ENCODE assay signal across 10 mouse cellular contexts in genomic region chr4:144428868-144429267, GRCm38 (mm10). TPM values are rescaled to one million over a fixed set of nuclear protein-coding genes. Genes with fewer than 3 reads are reported as not detected.
DNase-seq lines count a peak whose midpoint lies in the region; ATAC-seq and TF ChIP-seq lines count a peak whose summit lies in the region.
"Had no signal": no experiment of that assay in that cellular context is flagged by ENCODE, and none has a peak within 500 bp of the region (broad histone marks: within the 10 kb centered on the region; RNA-seq: fewer than 3 reads in every experiment).

No protein-coding gene starts in this region.

- ATAC-seq in lung, embryonic 14.5 days (ENCODE audit: insufficient read depth), result no peak

- H3K27me3 ChIP-seq in lung, embryonic 14.5 days (ENCODE audit: insufficient read depth, low read length), result no peaks in the 10 kb centered on the region

- no peaks in the 10 kb centered on the region for H3K36me3 ChIP-seq in lung, embryonic 14.5 days (ENCODE audit: insufficient read depth)

- WGBS in lung, embryonic 14.5 days, result 19% methylated on average over 3 of the region's 3 CpGs

- H3K27ac ChIP-seq in lung, embryonic 14.5 days (ENCODE audit: low read depth), result no peak overlapping the region

- no peak overlapping the region for H3K4me2 ChIP-seq in lung, embryonic 14.5 days

- no peaks in the 10 kb centered on the region for H3K9me3 ChIP-seq in lung, embryonic 14.5 days (ENCODE audit: low read depth, low read length)

- no peak overlapping the region for H3K4me3 ChIP-seq in lung, embryonic 14.5 days (ENCODE audit: low read depth, low read length)

- no peaks in the 10 kb centered on the region for H3K4me1 ChIP-seq in lung, embryonic 14.5 days (ENCODE audit: insufficient read depth)

- DNase-seq in cerebellum, adult 9-10 months, result peak; percentile 0
- no peak for DNase-seq in cerebellum, adult 9-11 months
- no peak for DNase-seq in lung, embryonic 14.5 days
- no peak for DNase-seq in lung, postnatal 4 days
- peak; percentile 9 for DNase-seq in brain, adult 2 months (ENCODE audit: low read depth, low spot score)
- peak; percentile 48 to 54 for DNase-seq in kidney, postnatal 4 days
- DNase-seq in MN1 (ENCODE audit: low spot score), result no peak
- DNase-seq in natural killer cell, adult 2 months (ENCODE audit: low spot score in 2 of 2), result no peak
- DNase-seq: cerebellum, postnatal 36 days had no signal

- no peak overlapping the region for H3K9ac ChIP-seq in lung, embryonic 14.5 days

- peak; percentile 20; the same call in 1 of the 2 replicates for TF ChIP-seq CTCF in lung, embryonic 14.5 days (IDR thresholded peaks at IDR 0.05; ENCODE audit: low read depth)

RNA-seq across cellular contexts. Expression of gene 1700012P22Rik, which starts 9.7 kb away (rescaled TPM):
- polyA plus RNA-seq in lung, embryonic 14.5 days (2014; fragmentation: Nextera tagmentation; extraction: Ambion mirVana), result not detected in 2 replicates

RNA-seq across cellular contexts. Expression of gene Pramef12, which starts 20.6 kb away (rescaled TPM):
- polyA plus RNA-seq in lung, embryonic 14.5 days (2014; fragmentation: Nextera tagmentation; extraction: Ambion mirVana), result not detected in 2 replicates

RNA-seq across cellular contexts. Expression of gene Gm9944, which starts 24.2 kb away (rescaled TPM):
- not detected in 2 replicates for polyA plus RNA-seq in lung, embryonic 14.5 days (2014; fragmentation: Nextera tagmentation; extraction: Ambion mirVana)
- polyA plus RNA-seq: gonadal fat pad, adult 2 months had no signal

RNA-seq across cellular contexts. Expression of gene Aadacl3, which starts 34.7 kb away (rescaled TPM):
- polyA plus RNA-seq in lung, embryonic 14.5 days (2014; fragmentation: Nextera tagmentation; extraction: Ambion mirVana), result not detected in 2 replicates
- polyA plus RNA-seq: gonadal fat pad, adult 2 months had no signal

RNA-seq across cellular contexts. Expression of gene Pramef20, which starts 51.1 kb away (rescaled TPM):
- polyA plus RNA-seq in lung, embryonic 14.5 days (2014; fragmentation: Nextera tagmentation; extraction: Ambion mirVana), result not detected in 2 replicates
- polyA plus RNA-seq: gonadal fat pad, adult 2 months had no signal

Comparison
In these comparisons a context has a peak if more than half of its experiments do, and no peak if none do; other contexts are left out.
1. DNase-seq: peak in cerebellum, adult 9-10 months (single experiment), brain, adult 2 months (single experiment) and kidney, postnatal 4 days (2 of 2); none in cerebellum, adult 9-11 months (single experiment), lung, embryonic 14.5 days (single experiment), lung, postnatal 4 days (0 of 2), MN1 (single experiment) and natural killer cell, adult 2 months (0 of 2).